Mouse (Mus musculus) gastrocnemius, adult 18-20 months (tissue): Measurements from ENCODE around the gene Gbp2. TPM values are rescaled to one million over a fixed set of nuclear protein-coding genes. Genes with fewer than 3 reads are reported as not detected.

Experiments
- microRNA-seq: library from miRNA; unstranded; fragments of <30 nt; microRNA quantifications from one replicate; pipeline ENCODE4 v1.2.0, GENCODE M21; 2021
- total RNA-seq, 2 experiments: library from RNA; stranded (reverse); gene quantifications; 2 replicates each; pipeline ENCODE4 v1.2.3; 2021

The Gbp2 gene
- total RNA-seq, 2 experiments from 2014 or later, result 2.4 to 5.7 TPM

Small RNA genes within 50 kb of the gene (microRNA-seq; reads per million reads assigned to microRNA genes)
- not detected for gene Mir6381

Other genes starting within 250 kb of the Gbp2 start
- 100 to 1,000 TPM; 496 to 567 TPM for gene Pdlim5, start 224.9 kb upstream of the Gbp2 start, total RNA-seq
- 1 to 10 TPM in 1 of 2 experiments, under 1 TPM in 1; 0.98 to 3.9 TPM for gene Gbp5, start 126.6 kb upstream of the Gbp2 start, total RNA-seq
- 1 to 10 TPM; 2.8 to 6.9 TPM for gene Gbp7, start 90.3 kb upstream of the Gbp2 start, total RNA-seq
- gene Gbp3, start 60.6 kb upstream of the Gbp2 start, total RNA-seq, result 1 to 10 TPM; 1.6 to 4.3 TPM
- under 1 TPM in 1 of 2 experiments, not detected in 1; 0.19 TPM for gene Gbp2b, start 25.8 kb upstream of the Gbp2 start, total RNA-seq
- gene Kyat3, start 80.4 kb downstream of the Gbp2 start, total RNA-seq, result 10 to 100 TPM; 10.4 to 10.6 TPM
- gene Gtf2b, start 144.4 kb downstream of the Gbp2 start, total RNA-seq, result 10 to 100 TPM; 15.5 to 16.4 TPM